Mouse (Mus musculus): ENCODE measurements around the gene Baz2a. TPM values are rescaled to one million over a fixed set of nuclear protein-coding genes. Genes with fewer than 3 reads are reported as not detected.
"Not testable (repeated sequence)": the region's sequence is repeated elsewhere in the genome, so short reads cannot be mapped to it uniquely, and the experiment has no call there.

Gene Baz2a
- polyA plus RNA-seq, 1 experiment from 2014 or later, result 17.1 TPM

DNA sequence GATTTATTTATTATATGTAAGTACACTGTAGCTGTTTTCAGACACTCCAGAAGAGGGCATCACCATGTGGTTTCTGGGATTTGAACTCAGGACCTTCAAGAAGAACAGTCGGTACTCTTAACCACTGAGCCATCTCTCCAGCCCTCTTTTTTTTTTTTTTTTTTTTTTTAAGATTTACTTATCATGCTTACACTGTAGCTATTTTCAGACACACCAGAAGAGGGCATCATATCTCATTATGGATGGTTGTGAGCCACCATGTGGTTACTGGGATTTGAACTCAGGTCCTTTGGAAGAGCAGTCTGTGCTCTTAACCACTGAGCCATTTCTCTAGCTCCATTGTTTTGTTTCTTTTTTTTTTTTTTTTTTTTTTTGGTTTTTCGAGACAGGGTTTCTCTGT, 39.2 kb upstream of the Baz2a start:
- DNase-seq (ENCODE audit: low spot score); H3K9me3 ChIP-seq (ENCODE audit: control insufficient read depth, low read length); H3K27me3 ChIP-seq (ENCODE audit: control insufficient read depth, insufficient read depth, low read length); H3K4me2 ChIP-seq (ENCODE audit: low read depth, severe bottlenecking); H3K4me1 ChIP-seq (ENCODE audit: control insufficient read depth, insufficient read depth, low read length); H3K4me3 ChIP-seq (ENCODE audit: low read depth, low read length); H3K27ac ChIP-seq (replicated peaks; ENCODE audit: low read depth, low read length); H3K9ac ChIP-seq (ENCODE audit: low read length); ATAC-seq (ENCODE audit: insufficient number of reproducible peaks, low FRiP score, low TSS enrichment, low read depth): not testable (repeated sequence)
- H3K36me3 ChIP-seq (ENCODE audit: control insufficient read depth, insufficient read depth, low read length), result peaks cover 14% of the 10 kb centered on the region; the same call in 1 of the 2 replicates
- WGBS, result 90% methylated on average over 1 of the region's 2 CpGs

DNA sequence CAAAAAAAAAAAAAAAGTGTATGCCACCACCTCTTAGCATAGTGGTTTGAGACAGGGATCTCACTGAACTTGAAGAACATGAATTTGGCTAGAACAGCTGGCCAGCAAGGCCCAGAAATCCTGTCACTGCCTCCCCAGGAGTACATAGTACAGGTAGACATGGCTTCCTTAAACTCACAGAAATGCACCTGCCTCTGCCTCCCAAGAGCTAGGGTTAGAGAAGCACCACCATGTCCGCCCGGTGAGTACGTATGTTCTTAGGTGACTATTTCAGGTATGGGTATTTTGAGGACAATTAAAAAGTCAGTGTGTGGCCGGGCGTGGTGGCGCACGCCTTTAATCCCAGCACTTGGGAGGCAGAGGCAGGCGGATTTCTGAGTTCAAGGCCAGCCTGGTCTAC, 38.4 kb upstream of the Baz2a start:
- no peak overlapping the region for H3K4me3 ChIP-seq (ENCODE audit: low read depth, low read length)
- no peak overlapping the region for H3K27ac ChIP-seq (replicated peaks; ENCODE audit: low read depth, low read length)
- no peak for DNase-seq (ENCODE audit: low spot score)
- no peaks in the 10 kb centered on the region for H3K4me1 ChIP-seq (ENCODE audit: control insufficient read depth, insufficient read depth, low read length)
- no peaks in the 10 kb centered on the region for H3K9me3 ChIP-seq (ENCODE audit: control insufficient read depth, low read length)
- 96% methylated on average over 8 of the region's 8 CpGs for WGBS
- no peaks in the 10 kb centered on the region for H3K27me3 ChIP-seq (ENCODE audit: control insufficient read depth, insufficient read depth, low read length)
- H3K4me2 ChIP-seq (ENCODE audit: low read depth, severe bottlenecking), result no peak overlapping the region
- ATAC-seq (ENCODE audit: insufficient number of reproducible peaks, low FRiP score, low TSS enrichment, low read depth), result no peak
- H3K9ac ChIP-seq (ENCODE audit: low read length), result no peak overlapping the region
- H3K36me3 ChIP-seq (ENCODE audit: control insufficient read depth, insufficient read depth, low read length), result peaks cover 10% of the 10 kb centered on the region; the same call in 1 of the 2 replicates

DNA sequence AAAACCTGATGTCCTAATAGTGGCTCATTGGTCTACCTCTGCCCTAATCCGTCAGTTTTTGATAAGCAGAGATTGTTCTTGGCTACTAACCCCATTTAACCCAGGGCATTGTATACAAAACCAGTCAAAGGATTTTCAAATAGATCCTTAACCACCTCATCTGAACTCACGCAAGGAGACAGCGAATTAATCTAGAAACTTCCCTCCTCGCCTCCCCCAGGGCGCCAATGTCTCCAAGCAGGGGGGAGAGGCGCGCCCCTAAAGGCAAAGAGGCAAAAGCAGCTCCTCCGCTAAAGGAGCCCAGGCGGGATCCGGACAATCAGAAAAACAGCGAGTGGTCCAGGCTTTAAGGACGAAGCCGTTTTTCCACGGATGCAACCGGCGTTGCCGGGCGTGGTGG, 33.2 kb upstream of the Baz2a start:
- peak overlapping the region; percentile 98 for H3K4me3 ChIP-seq (ENCODE audit: low read depth, low read length)
- WGBS, result 3% methylated on average over 18 of the region's 18 CpGs
- H3K9me3 ChIP-seq (ENCODE audit: control insufficient read depth, low read length), result no peaks in the 10 kb centered on the region
- H3K27me3 ChIP-seq (ENCODE audit: control insufficient read depth, insufficient read depth, low read length), result no peaks in the 10 kb centered on the region
- H3K4me2 ChIP-seq (ENCODE audit: low read depth, severe bottlenecking), result peak overlapping the region; percentile 87
- peak overlapping the region; percentile 96 for H3K9ac ChIP-seq (ENCODE audit: low read length)
- H3K4me1 ChIP-seq (ENCODE audit: control insufficient read depth, insufficient read depth, low read length), result peaks cover 7% of the 10 kb centered on the region; the same call in 1 of the 2 replicates
- no peaks in the 10 kb centered on the region for H3K36me3 ChIP-seq (ENCODE audit: control insufficient read depth, insufficient read depth, low read length)
- ATAC-seq (ENCODE audit: insufficient number of reproducible peaks, low FRiP score, low TSS enrichment, low read depth), result 0 out of 2 replicates have a peak, but pooled peaks have one; percentile 3
- no peak for DNase-seq (ENCODE audit: low spot score)
- peak overlapping the region; percentile 97 for H3K27ac ChIP-seq (replicated peaks; ENCODE audit: low read depth, low read length)

DNA sequence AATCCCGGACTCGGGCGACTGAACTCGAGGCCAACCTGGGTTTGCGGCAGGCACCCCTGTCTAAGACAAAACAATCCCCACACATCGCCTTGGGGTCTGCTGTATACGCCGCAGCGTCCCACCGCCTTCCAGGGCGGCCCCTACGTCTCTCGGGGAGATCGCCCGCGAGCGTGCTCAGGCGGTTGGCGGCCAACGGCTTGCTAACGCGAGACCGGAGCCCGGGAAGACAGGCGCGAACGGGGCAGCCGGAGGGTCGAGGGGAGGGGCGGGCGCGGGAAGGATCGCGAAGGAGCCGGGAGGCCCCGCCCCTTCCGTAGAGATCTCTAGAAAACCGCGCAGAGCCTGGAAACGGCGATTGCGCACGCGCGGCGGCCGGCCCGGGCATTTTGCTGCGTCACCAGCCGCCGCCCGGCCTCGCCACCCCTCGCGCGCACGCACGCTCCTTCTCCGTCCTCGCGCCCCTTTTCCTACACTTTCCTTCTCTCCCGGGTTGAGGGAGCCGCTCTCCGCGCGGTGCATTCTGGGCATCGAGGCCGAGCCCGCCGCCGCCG, 32.7 kb upstream of the Baz2a start, which contains the start of gene Ptges3:
TSS of gene Ptges3 (plus strand) at position 354 of the 551 bp plus-strand sequence.
- peak within 1 kb of the TSS; percentile 96 for H3K9ac ChIP-seq (ENCODE audit: low read length)
- H3K4me2 ChIP-seq (ENCODE audit: low read depth, severe bottlenecking), result peak within 1 kb of the TSS; percentile 87
- ATAC-seq (ENCODE audit: insufficient number of reproducible peaks, low FRiP score, low TSS enrichment, low read depth) (peak; percentile 91), DNase-seq (ENCODE audit: low spot score) (peak; percentile 99)
- H3K27ac ChIP-seq (replicated peaks; ENCODE audit: low read depth, low read length), result peak within 1 kb of the TSS; percentile 97
- peak within 1 kb of the TSS; percentile 98 for H3K4me3 ChIP-seq (ENCODE audit: low read depth, low read length)
- no peaks in the 10 kb centered on the region for H3K9me3 ChIP-seq (ENCODE audit: control insufficient read depth, low read length)
- peaks cover 7% of the 10 kb centered on the region; the same call in 1 of the 2 replicates for H3K4me1 ChIP-seq (ENCODE audit: control insufficient read depth, insufficient read depth, low read length)
- no peaks in the 10 kb centered on the region for H3K27me3 ChIP-seq (ENCODE audit: control insufficient read depth, insufficient read depth, low read length)
- peaks cover 2% of the 10 kb centered on the region; the same call in 1 of the 2 replicates for H3K36me3 ChIP-seq (ENCODE audit: control insufficient read depth, insufficient read depth, low read length)
- under 1% methylated on average over 67 of the region's 72 CpGs for WGBS

DNA sequence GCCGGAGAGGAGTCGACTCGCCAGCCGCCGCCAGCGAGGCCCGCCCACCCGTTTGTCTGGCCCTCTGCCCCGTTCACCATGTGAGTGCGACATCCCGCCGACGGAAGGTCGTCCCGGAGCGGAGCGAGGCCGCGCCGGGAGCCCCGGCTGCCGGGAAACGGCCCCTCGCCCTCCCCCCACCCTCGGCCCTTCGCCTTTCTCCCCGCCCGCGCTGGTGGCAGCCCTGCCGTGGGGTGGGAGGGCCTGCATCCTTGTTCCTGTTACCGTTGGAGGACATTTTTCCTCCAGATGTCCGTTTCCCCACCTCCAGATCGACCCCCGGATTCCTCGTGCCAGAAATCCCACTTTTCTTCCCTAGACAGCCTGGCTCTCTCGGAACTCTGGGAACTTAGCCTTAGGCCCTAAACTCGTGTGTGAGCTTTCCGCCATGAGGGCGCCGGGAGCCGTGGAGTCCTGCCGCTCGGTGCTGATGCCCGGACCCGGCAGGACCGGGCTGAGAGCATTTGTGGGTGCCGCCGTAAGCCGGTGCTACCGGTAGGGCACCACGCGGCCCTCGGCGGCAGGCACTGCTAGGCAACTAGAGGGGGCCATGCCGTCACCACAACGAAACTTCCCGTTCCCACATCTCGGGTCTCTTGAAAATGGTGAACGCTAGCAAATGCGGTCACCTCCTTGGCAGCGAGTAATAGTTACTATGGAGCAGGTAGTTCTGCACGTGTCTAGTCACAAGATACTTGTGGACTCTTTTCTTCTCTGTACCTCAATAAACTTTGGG, 32.0 kb upstream of the Baz2a start:
- H3K9ac ChIP-seq (ENCODE audit: low read length), result peak overlapping the region; percentile 96
- H3K4me3 ChIP-seq (ENCODE audit: low read depth, low read length), result peak overlapping the region; percentile 98
- ATAC-seq (ENCODE audit: insufficient number of reproducible peaks, low FRiP score, low TSS enrichment, low read depth), result peak; percentile 53
- no peaks in the 10 kb centered on the region for H3K27me3 ChIP-seq (ENCODE audit: control insufficient read depth, insufficient read depth, low read length)
- WGBS, result under 1% methylated on average over 38 of the region's 62 CpGs
- peak overlapping the region; percentile 87 for H3K4me2 ChIP-seq (ENCODE audit: low read depth, severe bottlenecking)
- peak overlapping the region; percentile 97 for H3K27ac ChIP-seq (replicated peaks; ENCODE audit: low read depth, low read length)
- H3K9me3 ChIP-seq (ENCODE audit: control insufficient read depth, low read length), result no peaks in the 10 kb centered on the region
- peaks cover 3% of the 10 kb centered on the region; the same call in 1 of the 2 replicates for H3K36me3 ChIP-seq (ENCODE audit: control insufficient read depth, insufficient read depth, low read length)
- peak; percentile 70 for DNase-seq (ENCODE audit: low spot score)
- peaks cover 7% of the 10 kb centered on the region; the same call in 1 of the 2 replicates for H3K4me1 ChIP-seq (ENCODE audit: control insufficient read depth, insufficient read depth, low read length)

DNA sequence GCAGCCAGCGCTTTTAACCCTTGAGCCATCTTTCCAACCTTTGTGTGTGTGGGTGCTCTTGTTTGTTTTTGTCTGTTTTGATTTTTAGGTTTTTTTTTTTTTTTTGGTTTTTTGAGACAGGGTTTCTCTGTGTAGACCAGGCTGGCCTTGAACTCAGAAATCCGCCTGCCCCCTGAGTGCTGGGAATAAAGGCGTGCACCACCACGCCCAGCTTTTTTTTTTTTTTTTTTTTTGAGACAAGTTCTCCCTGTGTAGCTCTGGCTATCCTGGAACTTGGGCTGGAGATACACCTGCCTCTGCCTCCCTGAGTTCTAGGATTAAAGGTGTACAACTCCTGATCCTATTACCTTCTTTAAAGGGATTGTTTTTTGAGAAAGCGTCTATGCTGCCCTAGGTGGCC, 30.3 kb upstream of the Baz2a start:
- H3K4me2 ChIP-seq (ENCODE audit: low read depth, severe bottlenecking), result peak overlapping the region; percentile 87
- H3K27ac ChIP-seq (replicated peaks; ENCODE audit: low read depth, low read length), result no peak overlapping the region
- no peak overlapping the region; the same call in 1 of the 2 replicates for H3K9ac ChIP-seq (ENCODE audit: low read length)
- no peaks in the 10 kb centered on the region for H3K9me3 ChIP-seq (ENCODE audit: control insufficient read depth, low read length)
- no peak for ATAC-seq (ENCODE audit: insufficient number of reproducible peaks, low FRiP score, low TSS enrichment, low read depth)
- WGBS, result 86% methylated on average over 5 of the region's 5 CpGs
- no peaks in the 10 kb centered on the region for H3K27me3 ChIP-seq (ENCODE audit: control insufficient read depth, insufficient read depth, low read length)
- DNase-seq (ENCODE audit: low spot score), result no peak
- peak overlapping the region; percentile 98; the same call in 1 of the 2 replicates for H3K4me3 ChIP-seq (ENCODE audit: low read depth, low read length)
- H3K4me1 ChIP-seq (ENCODE audit: control insufficient read depth, insufficient read depth, low read length), result peaks cover 7% of the 10 kb centered on the region; the same call in 1 of the 2 replicates
- peaks cover 3% of the 10 kb centered on the region; the same call in 1 of the 2 replicates for H3K36me3 ChIP-seq (ENCODE audit: control insufficient read depth, insufficient read depth, low read length)

DNA sequence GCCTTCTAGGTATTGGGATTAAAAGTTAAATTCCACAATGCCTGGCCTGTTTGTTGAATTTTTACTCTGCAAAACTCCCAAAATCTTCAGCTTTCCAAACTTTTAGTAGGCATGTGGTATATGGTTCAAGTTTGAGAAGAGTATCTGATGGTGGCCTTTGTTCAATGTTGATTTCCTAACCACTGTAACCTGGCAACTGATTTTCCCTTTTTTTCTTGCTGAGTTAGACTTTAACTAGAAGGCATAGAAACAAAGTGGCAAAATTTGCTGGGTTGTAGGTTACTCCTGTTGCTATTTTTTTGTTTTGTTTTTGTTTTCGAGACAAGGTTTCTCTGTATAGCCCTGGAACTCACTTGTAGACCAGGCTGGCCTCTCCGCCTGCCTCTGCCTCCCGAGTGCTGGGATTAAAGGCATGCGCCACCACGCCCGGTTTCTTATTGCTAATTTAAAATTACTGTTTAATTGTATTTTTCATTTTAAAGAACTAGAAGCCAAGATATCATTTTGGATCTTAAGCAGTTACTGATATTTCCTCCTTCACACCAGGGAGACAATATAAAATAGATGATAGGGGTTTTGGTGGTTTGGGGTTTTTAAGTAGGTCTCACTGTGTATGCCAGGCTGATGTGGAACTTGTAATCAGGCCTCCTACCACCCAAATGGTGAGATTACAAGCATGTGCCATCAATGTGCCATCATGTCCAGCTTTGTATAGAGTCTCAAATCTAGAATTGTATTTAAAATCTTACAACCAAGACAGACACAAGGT, 29.0 kb upstream of the Baz2a start:
- WGBS, result 91% methylated on average over 6 of the region's 6 CpGs
- no peaks in the 10 kb centered on the region for H3K9me3 ChIP-seq (ENCODE audit: control insufficient read depth, low read length)
- no peaks in the 10 kb centered on the region for H3K27me3 ChIP-seq (ENCODE audit: control insufficient read depth, insufficient read depth, low read length)
- ATAC-seq (ENCODE audit: insufficient number of reproducible peaks, low FRiP score, low TSS enrichment, low read depth), result no peak
- H3K4me2 ChIP-seq (ENCODE audit: low read depth, severe bottlenecking), result no peak overlapping the region
- no peak overlapping the region for H3K27ac ChIP-seq (replicated peaks; ENCODE audit: low read depth, low read length)
- H3K4me3 ChIP-seq (ENCODE audit: low read depth, low read length), result no peak overlapping the region
- no peak for DNase-seq (ENCODE audit: low spot score)
- H3K36me3 ChIP-seq (ENCODE audit: control insufficient read depth, insufficient read depth, low read length), result peaks cover 3% of the 10 kb centered on the region; the same call in 1 of the 2 replicates
- H3K4me1 ChIP-seq (ENCODE audit: control insufficient read depth, insufficient read depth, low read length), result peaks cover 7% of the 10 kb centered on the region; the same call in 1 of the 2 replicates
- H3K9ac ChIP-seq (ENCODE audit: low read length), result no peak overlapping the region

DNA sequence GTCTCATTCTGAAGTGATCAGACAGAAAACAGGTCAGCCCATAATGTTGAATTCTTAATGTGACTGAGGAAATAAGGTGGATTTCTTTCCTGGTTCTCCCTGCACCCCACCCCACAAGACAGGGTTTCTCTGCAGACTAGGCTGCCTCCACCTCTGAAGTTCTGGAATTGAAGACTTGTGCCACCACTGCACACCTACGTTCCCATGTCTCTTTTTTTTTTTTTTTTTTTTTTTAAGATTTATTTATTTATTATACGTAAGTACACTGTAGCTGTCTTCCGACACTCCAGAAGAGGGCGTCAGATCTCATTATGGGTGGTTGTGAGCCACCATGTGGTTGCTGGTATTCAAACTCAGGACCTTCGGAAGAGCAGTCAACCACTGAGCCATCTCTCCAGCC, 25.3 kb upstream of the Baz2a start:
- ATAC-seq (ENCODE audit: insufficient number of reproducible peaks, low FRiP score, low TSS enrichment, low read depth) (no peak), DNase-seq (ENCODE audit: low spot score) (no peak)
- Histone ChIP-seq H3K4me1 (ENCODE audit: control insufficient read depth, insufficient read depth, low read length) (no peaks in the 10 kb centered on the region), H3K36me3 (ENCODE audit: control insufficient read depth, insufficient read depth, low read length) (peaks cover 22% of the 10 kb centered on the region), H3K9me3 (ENCODE audit: control insufficient read depth, low read length) (no peaks in the 10 kb centered on the region), H3K9ac (ENCODE audit: low read length) (no peak overlapping the region), H3K27me3 (ENCODE audit: control insufficient read depth, insufficient read depth, low read length) (no peaks in the 10 kb centered on the region), H3K4me3 (ENCODE audit: low read depth, low read length) (no peak overlapping the region), H3K27ac (replicated peaks; ENCODE audit: low read depth, low read length) (no peak overlapping the region), H3K4me2 (ENCODE audit: low read depth, severe bottlenecking) (no peak overlapping the region)
- WGBS, result 92% methylated on average over 5 of the region's 5 CpGs
